Mouse (Mus musculus) adipocyte (in vitro differentiated cells): ENCODE data around the gene Upf1.

Source experiments
- DNase-seq: peaks from one replicate; pipeline ENCODE4 v3.0.0-alpha.2; 2016; ENCODE audit warnings: low spot score

Gene Upf1

GRCm38 (mm10) chr8:70353194-70353817 is at the start of gene Upf1:
Gene Upf1 (minus strand): TSS chr8:70353278.
- peak; percentile 99 for DNase-seq

DNA sequence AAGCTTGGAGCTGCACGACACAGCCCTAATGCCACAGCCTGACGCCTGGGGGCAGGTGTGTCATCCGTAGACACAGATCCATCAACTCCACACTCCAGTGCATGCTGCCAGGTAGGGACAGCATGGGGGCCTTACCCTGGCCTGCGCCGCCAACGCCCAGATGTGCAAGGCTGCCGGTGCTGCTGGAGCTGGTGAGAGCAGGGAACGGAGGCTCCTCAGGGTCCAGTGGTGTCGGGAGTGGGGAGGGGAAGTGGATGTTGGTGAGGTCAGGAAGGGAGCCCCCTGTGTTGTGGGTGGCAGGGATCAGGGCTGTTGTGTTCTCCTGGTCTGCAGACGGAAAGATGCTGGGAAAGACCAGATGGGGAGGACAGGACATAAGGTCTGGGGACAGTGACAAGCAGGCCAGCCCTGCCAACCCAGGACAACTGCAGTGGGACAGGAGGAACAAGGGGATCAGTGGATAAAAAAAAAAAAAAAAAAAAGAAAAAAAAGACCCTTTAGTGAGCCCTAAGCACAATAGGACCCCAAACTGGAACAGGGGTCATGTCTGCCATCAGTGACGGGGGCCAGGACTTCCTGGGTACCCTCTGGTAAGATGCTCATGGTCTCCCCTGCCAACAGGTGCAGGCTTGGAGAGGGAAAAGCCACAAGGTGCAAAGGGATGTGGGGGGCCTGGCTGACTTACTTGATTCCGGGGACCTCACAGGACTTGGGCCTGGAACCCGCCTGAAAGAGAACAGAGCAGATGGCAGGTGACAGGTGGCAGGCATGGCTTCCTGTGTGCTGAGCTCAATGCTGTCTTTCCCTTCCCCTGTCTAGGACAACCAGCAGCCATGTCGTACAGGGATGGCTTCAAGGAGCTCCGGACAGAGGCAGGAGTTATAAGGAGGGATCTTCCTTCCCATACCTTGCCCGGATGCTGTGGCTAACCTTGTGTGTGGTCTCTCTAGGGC is 44.8 kb upstream of the Upf1 start:
- no peak for DNase-seq

- DNase-seq = no peak
Measured at GRCm38 (mm10) chr8:70396184-70396583, 43.1 kb upstream of the Upf1 start.

DNA sequence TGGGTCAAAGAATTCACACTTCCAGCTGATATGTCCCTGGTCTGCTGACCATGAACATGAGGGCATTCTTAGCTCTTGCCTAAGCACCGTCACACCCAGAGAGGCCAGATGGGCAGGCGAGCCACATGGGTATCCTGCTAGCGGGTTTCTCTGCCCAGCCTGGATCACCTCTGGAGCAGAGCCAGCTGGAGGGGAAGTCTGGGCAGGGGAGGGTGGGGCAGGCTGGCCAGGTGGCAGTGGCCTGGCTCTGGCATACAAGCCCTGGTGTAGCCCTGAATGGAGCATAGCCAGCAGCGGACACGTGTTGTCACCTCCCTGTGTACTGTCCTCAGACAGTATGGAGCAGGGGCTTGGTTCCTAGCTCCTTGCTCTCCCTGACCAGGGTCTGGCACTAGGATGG is 42.6 kb upstream of the Upf1 start:
- DNase-seq = peak; percentile 32

- no peak for DNase-seq
Measured at GRCm38 (mm10) chr8:70394269-70394998, 41.4 kb upstream of the Upf1 start.

- no peak for DNase-seq
Measured at GRCm38 (mm10) chr8:70393087-70393486, 40.0 kb upstream of the Upf1 start.

DNA sequence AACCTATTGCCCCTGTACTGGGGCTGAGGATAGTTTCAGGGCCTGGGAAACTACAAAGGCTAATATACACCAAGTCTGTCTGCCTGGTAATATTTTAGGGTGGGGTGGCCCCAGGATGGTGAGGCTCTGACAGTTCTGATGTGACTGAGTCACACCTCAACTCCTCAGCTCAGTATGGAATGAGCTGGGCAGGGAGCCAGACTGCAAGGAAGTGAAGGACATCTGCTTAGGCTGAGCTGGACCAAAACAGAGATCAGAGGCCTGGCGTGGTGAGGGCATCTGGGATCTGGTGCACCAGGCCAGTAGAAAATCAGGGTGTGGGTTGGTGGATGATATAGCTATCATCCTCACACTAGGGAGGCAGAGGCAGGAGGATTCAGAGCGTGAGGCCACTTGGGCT is 36.6 kb upstream of the Upf1 start:
- peak; percentile 37 for DNase-seq

- DNase-seq = peak; percentile 97
Measured at GRCm38 (mm10) chr8:70383287-70383686, 30.2 kb upstream of the Upf1 start.

- no peak for DNase-seq
Measured at GRCm38 (mm10) chr8:70380069-70380468, 27.0 kb upstream of the Upf1 start.

DNA sequence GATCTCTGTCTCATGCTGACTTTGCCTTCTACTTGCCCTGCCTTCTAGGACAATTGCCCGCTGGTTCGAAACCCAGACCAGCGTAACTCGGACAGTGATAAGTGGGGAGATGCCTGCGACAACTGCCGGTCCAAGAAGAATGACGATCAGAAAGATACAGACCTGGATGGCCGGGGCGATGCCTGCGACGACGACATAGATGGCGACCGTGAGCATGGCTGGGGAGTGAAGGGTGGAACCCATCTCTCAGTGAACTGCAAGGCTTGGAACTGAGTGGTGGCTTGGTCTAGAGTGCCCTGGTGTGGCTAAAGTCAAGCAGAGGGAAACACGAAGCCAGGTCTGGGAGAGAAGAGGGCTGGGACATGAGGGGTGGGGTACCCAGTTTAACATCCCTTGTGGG is 24.0 kb upstream of the Upf1 start:
- DNase-seq = no peak

GRCm38 (mm10) chr8:70376275-70376741 is 23.2 kb upstream of the Upf1 start:
- no peak for DNase-seq

DNA sequence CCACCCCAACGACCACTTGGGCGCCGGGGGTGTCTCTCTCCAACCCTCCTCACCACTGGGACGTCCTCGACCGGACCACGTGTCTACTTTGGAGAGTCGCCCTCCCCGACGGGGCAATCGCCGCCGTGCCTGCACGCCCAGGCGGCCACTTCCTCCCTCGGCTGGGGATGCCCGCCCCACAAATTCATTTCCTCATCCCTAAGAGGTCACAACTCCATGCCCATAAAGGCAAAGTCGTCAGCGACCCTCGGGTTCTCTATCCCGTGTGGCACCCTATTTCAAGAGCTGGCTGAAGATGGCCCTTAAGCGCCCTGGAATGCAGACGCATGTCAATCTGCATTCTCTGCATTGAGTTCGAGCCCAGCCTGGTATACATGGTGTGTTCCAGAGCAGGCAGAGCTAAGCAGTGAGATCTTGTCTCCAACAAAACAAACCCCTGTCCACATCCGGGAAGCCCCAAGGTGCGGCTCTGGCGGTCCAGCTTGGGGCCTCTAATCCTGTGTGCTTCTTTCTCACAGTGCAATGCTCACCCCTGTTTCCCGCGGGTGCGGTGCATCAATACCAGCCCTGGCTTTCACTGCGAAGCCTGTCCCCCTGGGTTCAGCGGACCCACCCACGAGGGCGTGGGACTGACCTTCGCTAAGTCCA is 22.3 kb upstream of the Upf1 start:
- DNase-seq = no peak

DNA sequence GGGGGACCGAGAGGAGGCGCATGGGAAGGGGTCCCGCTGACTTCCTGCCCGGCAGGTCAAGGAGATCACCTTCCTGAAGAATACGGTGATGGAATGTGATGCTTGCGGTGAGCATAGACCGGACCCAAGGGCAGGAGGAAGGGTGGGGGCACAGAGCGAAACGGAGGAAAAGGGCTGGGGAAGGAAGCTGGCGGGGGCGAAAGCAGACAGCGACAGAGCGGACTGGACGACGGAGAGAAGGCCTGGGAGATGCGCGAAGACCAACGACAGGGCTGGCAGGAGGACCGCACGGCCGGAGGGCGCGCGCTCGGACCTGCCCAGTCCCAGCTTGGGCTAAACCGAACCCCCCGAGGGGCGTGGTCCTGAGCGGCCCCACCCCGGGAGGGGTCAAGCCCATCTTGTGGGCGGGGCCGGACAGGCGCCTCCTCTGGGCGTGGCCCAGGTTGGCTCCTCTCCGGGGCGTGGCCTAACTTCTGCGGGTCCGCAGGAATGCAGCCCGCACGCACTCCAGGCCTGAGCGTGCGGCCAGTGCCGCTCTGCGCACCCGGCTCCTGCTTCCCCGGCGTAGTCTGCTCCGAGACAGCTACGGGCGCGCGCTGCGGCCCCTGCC is 21.3 kb upstream of the Upf1 start:
- no peak for DNase-seq

DNA sequence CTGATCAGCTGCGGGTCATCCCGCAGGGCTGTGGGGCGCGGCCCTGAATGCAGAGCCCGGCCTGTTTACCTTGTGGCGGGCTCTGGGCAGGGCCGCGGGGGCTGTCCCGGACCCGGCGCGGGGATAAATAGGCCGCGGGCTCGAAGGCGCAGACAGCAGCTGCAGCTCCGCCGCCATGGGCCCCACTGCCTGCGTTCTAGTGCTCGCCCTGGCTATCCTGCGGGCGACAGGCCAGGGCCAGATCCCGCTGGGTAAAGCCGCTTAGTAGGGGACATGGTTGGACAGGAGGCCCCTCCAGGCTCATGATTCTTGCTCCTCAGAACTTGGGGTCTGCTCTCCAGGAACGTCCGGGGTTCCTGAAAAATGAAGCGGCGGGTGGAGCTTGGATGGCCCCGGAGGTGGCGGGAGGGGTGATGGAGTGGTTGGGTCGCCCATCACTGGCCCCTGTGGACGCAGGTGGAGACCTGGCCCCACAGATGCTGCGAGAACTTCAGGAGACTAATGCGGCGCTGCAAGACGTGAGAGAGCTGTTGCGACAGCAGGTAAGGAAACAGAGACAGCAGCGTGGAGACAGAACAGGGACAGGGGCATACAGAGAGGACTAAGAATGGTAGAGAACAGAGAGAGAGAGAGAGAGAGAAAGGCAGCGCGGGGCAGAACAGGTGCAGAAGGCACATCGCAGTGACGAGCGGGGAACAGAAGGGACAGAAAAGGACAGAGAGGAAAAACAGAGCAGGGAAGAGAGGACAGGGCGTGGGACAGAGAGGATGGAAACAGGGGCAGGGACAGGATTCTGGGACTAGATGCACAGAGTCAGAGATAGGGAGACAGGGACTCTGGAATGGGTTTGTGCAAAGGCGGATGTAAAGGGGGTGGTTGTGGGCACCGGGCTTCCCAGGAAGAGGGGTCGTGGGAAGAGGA is 20.6 kb upstream of the Upf1 start, which contains the start of gene Comp:
Gene Comp (plus strand): TSS at position 162 of the 921 bp plus-strand sequence.
- DNase-seq = no peak

GRCm38 (mm10) chr8:70371951-70372350 is 18.9 kb upstream of the Upf1 start:
- DNase-seq = peak; percentile 89

- DNase-seq = peak; percentile 64
Measured at GRCm38 (mm10) chr8:70370476-70370875, 17.4 kb upstream of the Upf1 start.

DNA sequence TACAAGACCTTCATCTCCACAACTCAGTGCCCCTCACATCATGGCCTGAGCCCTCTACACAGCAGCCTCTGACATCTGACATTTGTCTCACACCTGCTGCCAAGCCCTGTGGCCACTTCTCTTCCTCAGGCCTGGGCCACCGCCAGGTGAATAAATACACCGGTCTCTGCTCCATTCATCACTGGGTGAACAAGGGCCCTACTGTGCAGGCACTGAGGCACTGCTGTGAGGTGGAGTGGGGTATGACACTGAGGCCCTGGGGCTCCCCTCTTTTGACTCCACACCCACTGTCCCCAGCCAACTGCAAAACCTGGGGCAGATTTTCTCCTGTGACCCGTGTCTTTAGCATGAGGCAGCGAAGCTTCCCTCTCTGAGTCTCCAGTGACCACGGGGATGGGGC is 13.5 kb upstream of the Upf1 start:
- DNase-seq = no peak

DNA sequence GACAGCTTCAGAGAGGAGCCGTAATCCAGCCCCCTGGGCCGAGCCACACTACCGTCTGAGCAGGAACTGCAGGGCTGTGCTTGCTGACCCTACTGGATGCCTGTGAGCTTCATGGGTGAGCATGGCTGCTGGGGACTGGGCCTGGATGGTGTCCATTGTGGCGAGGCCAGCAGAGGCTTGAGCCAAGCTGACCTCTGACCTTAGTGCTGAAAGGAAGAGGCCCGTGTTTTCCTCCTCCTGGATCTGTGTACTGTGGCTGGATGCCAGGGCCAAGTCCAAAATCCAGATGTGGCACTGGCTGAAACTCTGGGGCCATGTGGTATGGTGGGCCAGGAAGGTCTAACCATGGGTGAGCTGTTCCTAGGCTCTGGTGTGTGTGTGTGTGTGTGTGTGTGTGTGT is 11.0 kb upstream of the Upf1 start:
- DNase-seq = peak; percentile 93

- DNase-seq = peak; percentile 44
Measured at GRCm38 (mm10) chr8:70361484-70362032, 8.5 kb upstream of the Upf1 start.

DNA sequence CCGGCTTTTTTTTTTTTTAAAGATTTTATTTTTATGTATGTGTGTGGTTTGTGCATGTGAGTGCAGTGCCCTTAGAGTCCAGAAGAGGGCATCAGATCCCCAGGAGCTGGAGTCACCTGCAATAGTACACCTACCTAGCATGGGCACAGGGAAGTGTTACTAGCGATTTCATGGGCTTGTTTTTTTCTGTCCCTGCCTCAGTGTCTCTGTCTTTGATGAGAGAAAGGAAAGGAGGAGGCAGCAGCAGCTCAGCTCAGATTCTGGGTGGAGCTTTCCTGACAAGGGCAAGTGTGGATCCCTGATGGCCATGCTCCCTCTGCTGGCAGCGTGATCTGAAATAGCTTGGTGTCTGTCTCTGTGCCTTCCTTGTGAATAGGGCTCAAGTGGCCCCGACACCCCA is 7.7 kb upstream of the Upf1 start:
- DNase-seq = peak; percentile 64
